Mouse (Mus musculus) small intestine, adult 2 months (tissue): ENCODE data around the gene Npsr1.

ENCODE experiments used
- CTCF ChIP-seq: fragments of 200-500 bp; IDR thresholded peaks from 2 replicates; pipeline ENCODE4 v1.5.1; 2012; ENCODE audit warnings: low read depth, mild to moderate bottlenecking, control low read depth, inconsistent platforms, low read length, moderate library complexity, mixed read lengths; ENCODE audit not compliant: insufficient replicate concordance, insufficient read length; ENCODE audit errors: extremely low read depth
- POLR2A ChIP-seq: fragments of 200-500 bp; IDR thresholded peaks from 2 replicates; pipeline ENCODE4 v1.6.1; 2012; ENCODE audit warnings: low read depth, mild to moderate bottlenecking, control low read depth, inconsistent platforms, low read length, moderate library complexity

DNA sequence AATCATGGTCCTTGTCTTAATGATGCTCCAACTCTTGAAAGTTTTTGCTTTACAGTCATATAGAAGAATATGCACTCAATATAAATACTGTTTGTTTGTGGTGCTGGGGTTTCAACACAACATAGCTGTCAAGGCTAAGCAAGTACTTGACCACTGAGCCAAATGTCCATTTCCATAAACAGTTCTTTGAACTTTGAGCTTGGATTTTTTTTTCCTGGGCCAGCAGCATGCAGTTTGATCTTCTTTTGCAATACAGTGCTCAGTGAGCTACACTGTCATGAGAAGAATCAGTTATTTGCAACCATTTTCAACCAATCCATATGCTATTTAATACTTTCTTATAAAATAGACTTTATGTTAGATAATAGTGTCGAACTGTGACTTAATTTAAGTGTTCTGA, 35.3 kb downstream of the Npsr1 start:
- TF ChIP-seq POLR2A = no peak
- no peak for TF ChIP-seq CTCF
